Mouse (Mus musculus): ENCODE measurements around the gene Ppp1ca. TPM values are rescaled to one million over a fixed set of nuclear protein-coding genes. Genes with fewer than 3 reads are reported as not detected.

Gene Ppp1ca
- polyA plus RNA-seq, 1 experiment from 2014 or later = 866 TPM

- Histone ChIP-seq H3K27ac (ENCODE audit: low read length) (peak overlapping the region; percentile 54), H3K4me1 (ENCODE audit: control insufficient read depth, insufficient read depth, low read length) (peaks cover 12% of the 10 kb centered on the region), H3K4me3 (ENCODE audit: low read length) (peak overlapping the region; percentile 83), H3K9ac (ENCODE audit: low read length) (peak overlapping the region; percentile 48), H3K9me3 (replicated peaks; ENCODE audit: control insufficient read depth, low read length) (no peaks in the 10 kb centered on the region; the same call in 1 of the 2 replicates), H3K4me2 (ENCODE audit: low read depth, low read length) (peak overlapping the region; percentile 76), H3K36me3 (ENCODE audit: control insufficient read depth, insufficient read depth) (peaks cover 12% of the 10 kb centered on the region), H3K27me3 (ENCODE audit: control insufficient read depth, insufficient read depth, low read length) (no peaks in the 10 kb centered on the region)
- ATAC-seq (replicated peaks; ENCODE audit: extremely low read depth, insufficient read depth, low FRiP score) = no peak
- WGBS = 39% methylated on average over 9 of the region's 9 CpGs
These were observed 43.9 kb upstream of the Ppp1ca start for GRCm38 (mm10) chr19:4147782-4148490.

GRCm38 (mm10) chr19:4148491-4148806, 43.4 kb upstream of the Ppp1ca start, which contains the start of gene Coro1b:
Gene Coro1b, plus strand, starts transcription at chr19:4148619.
- Histone ChIP-seq H3K4me2 (ENCODE audit: low read depth, low read length) (peak within 1 kb of the TSS; percentile 76), H3K4me1 (ENCODE audit: control insufficient read depth, insufficient read depth, low read length) (peaks cover 12% of the 10 kb centered on the region), H3K9ac (ENCODE audit: low read length) (peak within 1 kb of the TSS; percentile 95), H3K27me3 (ENCODE audit: control insufficient read depth, insufficient read depth, low read length) (no peaks in the 10 kb centered on the region), H3K36me3 (ENCODE audit: control insufficient read depth, insufficient read depth) (peaks cover 12% of the 10 kb centered on the region), H3K27ac (ENCODE audit: low read length) (peak within 1 kb of the TSS; percentile 82), H3K4me3 (ENCODE audit: low read length) (peak within 1 kb of the TSS; percentile 83), H3K9me3 (replicated peaks; ENCODE audit: control insufficient read depth, low read length) (no peaks in the 10 kb centered on the region; the same call in 1 of the 2 replicates)
- WGBS = under 1% methylated on average over 33 of the region's 33 CpGs
- peak; percentile 94 for ATAC-seq (replicated peaks; ENCODE audit: extremely low read depth, insufficient read depth, low FRiP score)

GRCm38 (mm10) chr19:4148819-4149218, 43.0 kb upstream of the Ppp1ca start:
- H3K4me1 ChIP-seq (ENCODE audit: control insufficient read depth, insufficient read depth, low read length) = peaks cover 12% of the 10 kb centered on the region
- peak overlapping the region; percentile 82 for H3K27ac ChIP-seq (ENCODE audit: low read length)
- ATAC-seq (replicated peaks; ENCODE audit: extremely low read depth, insufficient read depth, low FRiP score) = peak; percentile 21; the same call in 1 of the 2 replicates
- peak overlapping the region; percentile 95 for H3K9ac ChIP-seq (ENCODE audit: low read length)
- H3K4me3 ChIP-seq (ENCODE audit: low read length) = peak overlapping the region; percentile 83
- no peaks in the 10 kb centered on the region; the same call in 1 of the 2 replicates for H3K9me3 ChIP-seq (replicated peaks; ENCODE audit: control insufficient read depth, low read length)
- 2% methylated on average over 7 of the region's 8 CpGs for WGBS
- H3K4me2 ChIP-seq (ENCODE audit: low read depth, low read length) = peak overlapping the region; percentile 76
- peaks cover 12% of the 10 kb centered on the region for H3K36me3 ChIP-seq (ENCODE audit: control insufficient read depth, insufficient read depth)
- no peaks in the 10 kb centered on the region for H3K27me3 ChIP-seq (ENCODE audit: control insufficient read depth, insufficient read depth, low read length)

- Histone ChIP-seq H3K4me2 (ENCODE audit: low read depth, low read length) (peak overlapping the region; percentile 76), H3K4me1 (ENCODE audit: control insufficient read depth, insufficient read depth, low read length) (peaks cover 12% of the 10 kb centered on the region), H3K36me3 (ENCODE audit: control insufficient read depth, insufficient read depth) (peaks cover 12% of the 10 kb centered on the region), H3K27me3 (ENCODE audit: control insufficient read depth, insufficient read depth, low read length) (no peaks in the 10 kb centered on the region), H3K9me3 (replicated peaks; ENCODE audit: control insufficient read depth, low read length) (no peaks in the 10 kb centered on the region; the same call in 1 of the 2 replicates), H3K9ac (ENCODE audit: low read length) (peak overlapping the region; percentile 95), H3K27ac (ENCODE audit: low read length) (peak overlapping the region; percentile 82; the same call in 1 of the 2 replicates), H3K4me3 (ENCODE audit: low read length) (peak overlapping the region; percentile 83)
- 80% methylated on average over 11 of the region's 11 CpGs for WGBS
- no peak for ATAC-seq (replicated peaks; ENCODE audit: extremely low read depth, insufficient read depth, low FRiP score)
These were observed 42.6 kb upstream of the Ppp1ca start for GRCm38 (mm10) chr19:4149283-4149682.

GRCm38 (mm10) chr19:4149764-4150461, 42.0 kb upstream of the Ppp1ca start:
- Histone ChIP-seq H3K36me3 (ENCODE audit: control insufficient read depth, insufficient read depth) (peaks cover 12% of the 10 kb centered on the region), H3K4me2 (ENCODE audit: low read depth, low read length) (peak overlapping the region; percentile 76), H3K27ac (ENCODE audit: low read length) (no peak overlapping the region), H3K27me3 (ENCODE audit: control insufficient read depth, insufficient read depth, low read length) (no peaks in the 10 kb centered on the region), H3K4me3 (ENCODE audit: low read length) (peak overlapping the region; percentile 83), H3K9ac (ENCODE audit: low read length) (no peak overlapping the region), H3K9me3 (replicated peaks; ENCODE audit: control insufficient read depth, low read length) (no peaks in the 10 kb centered on the region; the same call in 1 of the 2 replicates), H3K4me1 (ENCODE audit: control insufficient read depth, insufficient read depth, low read length) (peaks cover 12% of the 10 kb centered on the region)
- WGBS = 87% methylated on average over 17 of the region's 17 CpGs
- no peak for ATAC-seq (replicated peaks; ENCODE audit: extremely low read depth, insufficient read depth, low FRiP score)

- Histone ChIP-seq H3K4me3 (ENCODE audit: low read length) (no peak overlapping the region), H3K4me1 (ENCODE audit: control insufficient read depth, insufficient read depth, low read length) (peaks cover 12% of the 10 kb centered on the region), H3K27ac (ENCODE audit: low read length) (no peak overlapping the region), H3K27me3 (ENCODE audit: control insufficient read depth, insufficient read depth, low read length) (no peaks in the 10 kb centered on the region), H3K9me3 (replicated peaks; ENCODE audit: control insufficient read depth, low read length) (no peaks in the 10 kb centered on the region; the same call in 1 of the 2 replicates), H3K4me2 (ENCODE audit: low read depth, low read length) (no peak overlapping the region), H3K9ac (ENCODE audit: low read length) (no peak overlapping the region), H3K36me3 (ENCODE audit: control insufficient read depth, insufficient read depth) (peaks cover 12% of the 10 kb centered on the region)
- WGBS = 86% methylated on average over 22 of the region's 22 CpGs
- no peak for ATAC-seq (replicated peaks; ENCODE audit: extremely low read depth, insufficient read depth, low FRiP score)
These were observed 41.0 kb upstream of the Ppp1ca start for GRCm38 (mm10) chr19:4150567-4151487.

- Histone ChIP-seq H3K36me3 (ENCODE audit: control insufficient read depth, insufficient read depth) (peaks cover 12% of the 10 kb centered on the region), H3K27ac (ENCODE audit: low read length) (no peak overlapping the region), H3K4me2 (ENCODE audit: low read depth, low read length) (no peak overlapping the region), H3K27me3 (ENCODE audit: control insufficient read depth, insufficient read depth, low read length) (no peaks in the 10 kb centered on the region), H3K9me3 (replicated peaks; ENCODE audit: control insufficient read depth, low read length) (no peaks in the 10 kb centered on the region), H3K4me1 (ENCODE audit: control insufficient read depth, insufficient read depth, low read length) (peaks cover 12% of the 10 kb centered on the region), H3K4me3 (ENCODE audit: low read length) (no peak overlapping the region), H3K9ac (ENCODE audit: low read length) (no peak overlapping the region)
- ATAC-seq (replicated peaks; ENCODE audit: extremely low read depth, insufficient read depth, low FRiP score) = no peak
- 92% methylated on average over 4 of the region's 5 CpGs for WGBS
These were observed 40.4 kb upstream of the Ppp1ca start for GRCm38 (mm10) chr19:4151488-4151860.

- no peaks in the 10 kb centered on the region for H3K9me3 ChIP-seq (replicated peaks; ENCODE audit: control insufficient read depth, low read length)
- no peak overlapping the region for H3K9ac ChIP-seq (ENCODE audit: low read length)
- H3K4me1 ChIP-seq (ENCODE audit: control insufficient read depth, insufficient read depth, low read length) = peaks cover 12% of the 10 kb centered on the region
- no peak overlapping the region for H3K27ac ChIP-seq (ENCODE audit: low read length)
- no peak overlapping the region for H3K4me2 ChIP-seq (ENCODE audit: low read depth, low read length)
- H3K27me3 ChIP-seq (ENCODE audit: control insufficient read depth, insufficient read depth, low read length) = no peaks in the 10 kb centered on the region
- H3K4me3 ChIP-seq (ENCODE audit: low read length) = no peak overlapping the region
- peaks cover 14% of the 10 kb centered on the region for H3K36me3 ChIP-seq (ENCODE audit: control insufficient read depth, insufficient read depth)
- 86% methylated on average over 5 of the region's 5 CpGs for WGBS
- ATAC-seq (replicated peaks; ENCODE audit: extremely low read depth, insufficient read depth, low FRiP score) = no peak
These were observed 40.0 kb upstream of the Ppp1ca start for GRCm38 (mm10) chr19:4151898-4152297.
